8 mouse cellular contexts compared by ENCODE assay signal in genomic region chr10:78245225-78245547, GRCm38 (mm10). TPM values are rescaled to one million over a fixed set of nuclear protein-coding genes. Genes with fewer than 3 reads are reported as not detected.
DNase-seq lines count a peak whose midpoint lies in the region; ATAC-seq and TF ChIP-seq lines count a peak whose summit lies in the region.

No protein-coding gene starts in this region.

- no peak for TF ChIP-seq CTCF in kidney, postnatal 0 days (IDR thresholded peaks at IDR 0.05; ENCODE audit: low read depth)
- no peak for TF ChIP-seq CTCF in hindbrain, postnatal 0 days (IDR thresholded peaks at IDR 0.05; ENCODE audit: low read depth)

- H3K4me3 ChIP-seq in kidney, postnatal 0 days (replicated peaks; ENCODE audit: low read depth, low read length): peak overlapping the region; percentile 80
- peak overlapping the region; percentile 94 for H3K4me3 ChIP-seq in embryonic facial prominence, embryonic 10.5 days
- peak overlapping the region; percentile 80 for H3K4me3 ChIP-seq in hindbrain, postnatal 0 days (ENCODE audit: low read length)
- peak overlapping the region; percentile 72 for H3K4me3 ChIP-seq in myocyte

- WGBS in kidney, postnatal 0 days: 16% methylated on average over 7 of the region's 7 CpGs
- WGBS in embryonic facial prominence, embryonic 10.5 days: 19% methylated on average over 7 of the region's 7 CpGs
- 20% methylated on average over 7 of the region's 7 CpGs for WGBS in hindbrain, postnatal 0 days

- H3K79me2 ChIP-seq in myocyte (ENCODE audit: control insufficient read depth, insufficient read depth): peaks cover 30% of the 10 kb centered on the region

- no peak overlapping the region for H3K27ac ChIP-seq in kidney, postnatal 0 days
- peak overlapping the region; percentile 86; the same call in 1 of the 2 replicates for H3K27ac ChIP-seq in embryonic facial prominence, embryonic 10.5 days (replicated peaks)
- H3K27ac ChIP-seq in hindbrain, postnatal 0 days: peak overlapping the region; percentile 89

- H3ac ChIP-seq in myocyte (ENCODE audit: control insufficient read depth, insufficient read length): peak overlapping the region; percentile 94

- TF ChIP-seq POLR2A in myocyte (IDR thresholded peaks at IDR 0.05; ENCODE audit: insufficient read length, low read depth): no peak

- peak; percentile 12; the same call in 1 of the 2 replicates for ATAC-seq in kidney, postnatal 0 days (replicated peaks; ENCODE audit: low FRiP score, low read depth)
- ATAC-seq in hindbrain, postnatal 0 days: peak; percentile 69
- no peak; the same call in 1 of the 2 replicates for ATAC-seq in monocyte, adult 5-6 weeks (replicated peaks; ENCODE audit: insufficient number of reproducible peaks, low FRiP score, low TSS enrichment, poor library complexity, severe bottlenecking)

- no peak for DNase-seq in kidney, postnatal 0 days (ENCODE audit: low spot score)
- DNase-seq in kidney, postnatal 25 days: no peak
- DNase-seq in embryonic facial prominence, embryonic 10.5 days (ENCODE audit: low spot score): no peak
- no peak for DNase-seq in hindbrain, postnatal 0 days (ENCODE audit: low spot score)
- DNase-seq in adrenal gland, adult (ENCODE audit: inconsistent age in 2 of 2, low spot score in 1 of 2): no peak
- DNase-seq in right cerebral cortex, postnatal 10 days (ENCODE audit: low spot score in 2 of 2): no peak

- no peaks in the 10 kb centered on the region for H3K27me3 ChIP-seq in kidney, postnatal 0 days (ENCODE audit: insufficient read depth, low read length)
- no peaks in the 10 kb centered on the region for H3K27me3 ChIP-seq in embryonic facial prominence, embryonic 10.5 days (replicated peaks; ENCODE audit: low read depth, poor library complexity, severe bottlenecking)
- H3K27me3 ChIP-seq in hindbrain, postnatal 0 days (ENCODE audit: insufficient read depth, low read length): no peaks in the 10 kb centered on the region
- no peaks in the 10 kb centered on the region for H3K27me3 ChIP-seq in myocyte (ENCODE audit: control insufficient read depth, insufficient read depth, insufficient read length)

- H3K9me3 ChIP-seq in kidney, postnatal 0 days (replicated peaks; ENCODE audit: low read length): no peaks in the 10 kb centered on the region
- no peaks in the 10 kb centered on the region for H3K9me3 ChIP-seq in embryonic facial prominence, embryonic 10.5 days
- no peaks in the 10 kb centered on the region for H3K9me3 ChIP-seq in hindbrain, postnatal 0 days (ENCODE audit: low read length)

- H3K4me2 ChIP-seq in kidney, postnatal 0 days (ENCODE audit: low read length): peak overlapping the region; percentile 97
- peak overlapping the region; percentile 94 for H3K4me2 ChIP-seq in hindbrain, postnatal 0 days (ENCODE audit: low read depth, low read length)
- H3K4me2 ChIP-seq in myocyte (ENCODE audit: low read depth): peak overlapping the region; percentile 88

- no peaks in the 10 kb centered on the region for H3K36me3 ChIP-seq in kidney, postnatal 0 days (ENCODE audit: insufficient read depth, low read length)
- H3K36me3 ChIP-seq in embryonic facial prominence, embryonic 10.5 days (replicated peaks): 0 out of 2 replicates have a peak, but pooled peaks cover 3% of the 10 kb centered on the region
- no peaks in the 10 kb centered on the region for H3K36me3 ChIP-seq in hindbrain, postnatal 0 days (ENCODE audit: insufficient read depth, low read length)
- H3K36me3 ChIP-seq in myocyte (ENCODE audit: control insufficient read depth, insufficient read depth): no peaks in the 10 kb centered on the region

- peak overlapping the region; percentile 86 for H3K9ac ChIP-seq in kidney, postnatal 0 days (ENCODE audit: low read depth, low read length)
- H3K9ac ChIP-seq in hindbrain, postnatal 0 days (replicated peaks; ENCODE audit: low read length): peak overlapping the region; percentile 75

- H3K4me1 ChIP-seq in kidney, postnatal 0 days (replicated peaks; ENCODE audit: insufficient read depth, low read length): peaks cover 8% of the 10 kb centered on the region; the same call in 1 of the 2 replicates
- peaks cover 24% of the 10 kb centered on the region for H3K4me1 ChIP-seq in embryonic facial prominence, embryonic 10.5 days
- peaks cover 13% of the 10 kb centered on the region for H3K4me1 ChIP-seq in hindbrain, postnatal 0 days (ENCODE audit: insufficient read depth, low read length)

TF ChIP-seq in myocyte, 11 proteins besides CTCF, POLR2A, EP300 and RAD21:
- TF ChIP-seq E2F4 (IDR thresholded peaks at IDR 0.05; ENCODE audit: insufficient read depth) (no peak), REST (IDR thresholded peaks at IDR 0.05; ENCODE audit: insufficient read depth, insufficient read length) (no peak), MAX (IDR thresholded peaks at IDR 0.05; ENCODE audit: low read depth) (no peak)

RNA-seq across cellular contexts. Expression of gene Trappc10, which starts 0.7 kb away (rescaled TPM):
- polyA plus RNA-seq in kidney, postnatal 0 days (2015; fragmentation: Nextera tagmentation; extraction: Ambion mirVana): 17.9 and 21.9 TPM in 2 replicates
- polyA plus RNA-seq in embryonic facial prominence, embryonic 10.5 days (2016; fragmentation: Nextera tagmentation; extraction: Ambion mirVana): 8.1 and 10.2 TPM in 2 replicates
- total RNA-seq in hindbrain, postnatal 0 days (2014; rRNA removed): 87.2 and 96.9 TPM in 2 replicates
- 40.3 and 42.2 TPM in 2 replicates for polyA plus RNA-seq in hindbrain, postnatal 0 days (2015; fragmentation: Nextera tagmentation; extraction: Ambion mirVana)
- polyA plus RNA-seq in myocyte (2012; fragmentation: generic; extraction: Trizol): 24.6 TPM
- 30.4 to 42.5 TPM (median 37.6 TPM) in 3 replicates for total RNA-seq in monocyte, adult 5-6 weeks (2017)
